Mouse (Mus musculus) heart, postnatal 0 days (tissue): ENCODE measurements around the gene Lrrn2.

Source experiments
- CTCF ChIP-seq: IDR thresholded peaks from 2 replicates; pipeline ENCODE4 v1.5.1; 2016; ENCODE audit warnings: antibody characterized with exemption, control low read depth, low read depth
- EP300 ChIP-seq: IDR thresholded peaks from 2 replicates; pipeline ENCODE4 v1.6.1; 2016; ENCODE audit warnings: antibody characterized with exemption, low read depth

DNA sequence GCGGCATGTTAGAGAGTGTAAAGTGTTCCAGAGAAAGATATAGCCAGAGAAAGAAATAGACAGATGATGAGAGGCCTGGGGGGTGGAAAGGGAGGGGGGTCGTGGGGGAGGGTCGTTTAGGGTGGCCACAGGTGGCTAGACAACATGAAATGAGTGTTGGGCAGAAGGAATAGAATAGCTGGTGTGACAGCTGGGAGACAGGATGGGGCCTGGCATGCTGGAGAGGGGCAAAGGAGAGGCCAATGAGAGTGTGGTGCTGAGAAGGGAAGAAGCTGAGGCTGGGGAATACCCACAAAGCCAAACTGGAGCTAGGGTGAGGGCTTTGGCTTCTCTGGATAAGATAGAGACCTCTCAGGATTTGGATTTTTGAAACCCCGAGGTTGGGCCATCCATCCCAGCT is 6.6 kb downstream of the Lrrn2 start:
- no peak for TF ChIP-seq CTCF
- TF ChIP-seq EP300: no peak
